Comparison of ENCODE assay signal across 8 mouse cellular contexts in the genomic region with DNA sequence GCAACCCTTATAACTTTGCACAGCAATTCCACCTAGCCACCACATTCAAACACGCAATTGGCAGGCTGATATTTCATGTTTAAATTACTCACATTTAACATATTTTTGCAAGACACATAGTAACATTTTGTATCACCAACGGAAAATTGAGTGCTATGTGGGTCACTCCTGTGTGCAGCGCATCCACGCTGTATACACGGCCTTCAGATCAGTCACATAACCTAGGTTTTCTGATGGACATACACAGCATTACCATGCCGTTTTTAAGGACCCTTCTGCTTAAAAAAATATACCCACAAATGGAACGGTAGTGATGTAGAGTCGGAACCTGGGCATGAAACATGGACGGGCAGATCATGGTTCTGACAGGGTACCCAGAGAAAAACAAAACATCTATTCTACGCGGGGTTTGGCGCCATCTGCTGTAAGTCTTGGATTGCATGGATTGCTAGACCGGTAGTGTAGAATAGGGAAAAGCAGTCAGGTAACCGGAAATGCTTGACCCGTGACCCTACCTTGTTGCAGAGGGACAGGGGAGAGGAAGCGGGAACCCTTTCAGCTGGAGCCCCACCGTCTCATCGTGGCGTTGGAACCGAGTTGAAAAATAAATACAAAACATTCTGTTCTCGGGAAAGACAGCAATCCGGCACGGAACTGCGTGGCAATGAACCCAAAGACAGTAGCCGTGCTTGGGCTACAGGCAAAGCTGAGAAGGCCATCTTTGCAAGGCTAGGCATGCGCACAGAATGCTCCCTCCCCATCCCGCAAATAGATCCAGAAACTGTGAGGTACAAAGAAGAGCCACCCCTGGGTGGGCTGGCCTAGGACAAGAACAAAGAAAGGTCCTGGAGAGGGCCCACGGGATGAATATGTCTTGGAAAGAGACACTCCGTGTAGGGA. TPM values are rescaled to one million over a fixed set of nuclear protein-coding genes. Genes with fewer than 3 reads are reported as not detected.
DNase-seq lines count a peak whose midpoint lies in the region; ATAC-seq and TF ChIP-seq lines count a peak whose summit lies in the region.

No protein-coding gene starts in this region.

- no peak overlapping the region for H3K9ac ChIP-seq in intestine, postnatal 0 days (ENCODE audit: low read depth, low read length)
- no peak overlapping the region for H3K9ac ChIP-seq in stomach, embryonic 14.5 days (replicated peaks; ENCODE audit: low read depth, low read length)

- no peaks in the 10 kb centered on the region for H3K4me1 ChIP-seq in spleen, adult 2 months (ENCODE audit: control insufficient read depth, insufficient read depth, insufficient read length)
- H3K4me1 ChIP-seq in cortical plate, adult 2 months (ENCODE audit: control insufficient read depth, insufficient read depth, low read length): no peaks in the 10 kb centered on the region
- no peaks in the 10 kb centered on the region for H3K4me1 ChIP-seq in intestine, postnatal 0 days (replicated peaks; ENCODE audit: control insufficient read depth, insufficient read depth, low read length)
- H3K4me1 ChIP-seq in midbrain, embryonic 10.5 days: 0 out of 2 replicates have a peak, but pooled peaks cover 4% of the 10 kb centered on the region
- H3K4me1 ChIP-seq in stomach, embryonic 14.5 days (ENCODE audit: control insufficient read depth, insufficient read depth, low read length): no peaks in the 10 kb centered on the region

- no peak for TF ChIP-seq POLR2A in spleen, adult 2 months (IDR thresholded peaks at IDR 0.05; ENCODE audit: low read depth, low read length)
- no peak for TF ChIP-seq POLR2A in cortical plate, adult 2 months (IDR thresholded peaks at IDR 0.05; ENCODE audit: extremely low read depth, insufficient read depth, low read length)

- H3K4me3 ChIP-seq in spleen, adult 2 months (ENCODE audit: extremely low read depth, insufficient read depth, insufficient read length): no peak overlapping the region
- peak overlapping the region; percentile 12; the same call in 1 of the 2 replicates for H3K4me3 ChIP-seq in cortical plate, adult 2 months (ENCODE audit: insufficient read depth, low read length)
- no peak overlapping the region for H3K4me3 ChIP-seq in intestine, postnatal 0 days (ENCODE audit: low read depth, low read length)
- 0 out of 2 replicates have a peak overlapping the region, but pooled peaks have one; percentile 11 for H3K4me3 ChIP-seq in midbrain, embryonic 10.5 days
- no peak overlapping the region; the same call in 1 of the 2 replicates for H3K4me3 ChIP-seq in stomach, embryonic 14.5 days (ENCODE audit: low read depth, low read length)

- ATAC-seq in intestine, postnatal 0 days: peak; percentile 53
- 0 out of 2 replicates have a peak, but pooled peaks have one; percentile 26 for ATAC-seq in stomach, embryonic 14.5 days (ENCODE audit: insufficient number of reproducible peaks, insufficient read depth, low FRiP score, low read depth)

- no peak overlapping the region for H3K27ac ChIP-seq in spleen, adult 2 months (ENCODE audit: insufficient read depth, low read length)
- H3K27ac ChIP-seq in cortical plate, adult 2 months (ENCODE audit: insufficient read depth, low read length): no peak overlapping the region
- no peak overlapping the region for H3K27ac ChIP-seq in intestine, postnatal 0 days (ENCODE audit: low read depth, low read length)
- H3K27ac ChIP-seq in midbrain, embryonic 10.5 days (replicated peaks): no peak overlapping the region; the same call in 1 of the 2 replicates
- H3K27ac ChIP-seq in stomach, embryonic 14.5 days (ENCODE audit: low read length): no peak overlapping the region

- TF ChIP-seq CTCF in spleen, adult 2 months (IDR thresholded peaks at IDR 0.05; ENCODE audit: extremely low read depth, insufficient read depth, insufficient read length, insufficient replicate concordance): peak; percentile 17; the same call in 1 of the 2 replicates
- peak; percentile 69 for TF ChIP-seq CTCF in cortical plate, adult 2 months (IDR thresholded peaks at IDR 0.05; ENCODE audit: extremely low read depth, insufficient read depth, low read length)
- TF ChIP-seq CTCF in intestine, postnatal 0 days (IDR thresholded peaks at IDR 0.05; ENCODE audit: low read depth): peak; percentile 94

- no peaks in the 10 kb centered on the region for H3K27me3 ChIP-seq in spleen, adult 2 months (ENCODE audit: control insufficient read depth, insufficient read depth, low read length)
- no peaks in the 10 kb centered on the region for H3K27me3 ChIP-seq in intestine, postnatal 0 days (replicated peaks; ENCODE audit: control insufficient read depth, insufficient read depth, low read length)
- no peaks in the 10 kb centered on the region for H3K27me3 ChIP-seq in midbrain, embryonic 10.5 days (ENCODE audit: low read depth, poor library complexity, severe bottlenecking)
- H3K27me3 ChIP-seq in stomach, embryonic 14.5 days (ENCODE audit: control insufficient read depth, insufficient read depth, low read length): no peaks in the 10 kb centered on the region

- H3K9me3 ChIP-seq in intestine, postnatal 0 days (ENCODE audit: control insufficient read depth): no peaks in the 10 kb centered on the region
- H3K9me3 ChIP-seq in midbrain, embryonic 10.5 days (replicated peaks): no peaks in the 10 kb centered on the region
- H3K9me3 ChIP-seq in stomach, embryonic 14.5 days (ENCODE audit: control insufficient read depth, low read depth, low read length): no peaks in the 10 kb centered on the region

- H3K36me3 ChIP-seq in spleen, adult 2 months (ENCODE audit: control insufficient read depth, insufficient read depth, low read length): no peaks in the 10 kb centered on the region
- H3K36me3 ChIP-seq in intestine, postnatal 0 days (ENCODE audit: control insufficient read depth, insufficient read depth): no peaks in the 10 kb centered on the region
- H3K36me3 ChIP-seq in midbrain, embryonic 10.5 days: no peaks in the 10 kb centered on the region
- no peaks in the 10 kb centered on the region for H3K36me3 ChIP-seq in stomach, embryonic 14.5 days (ENCODE audit: control insufficient read depth, insufficient read depth, low read length)

- intact Hi-C loops in gastrocnemius, postnatal 14 days (cut with DNase I; ENCODE audit: low total_unique reads): loop anchor here (5.0 kb wide), 1 partner anchor 47 kb away; no protein-coding TSS in a partner anchor
- intact Hi-C loops in left cerebral cortex, postnatal 10 days (cut with DNase I): no loop called here

- WGBS in spleen, adult 2 months: 44% methylated on average over 29 of the region's 29 CpGs
- WGBS in intestine, postnatal 0 days: 47% methylated on average over 29 of the region's 29 CpGs
- 48% methylated on average over 29 of the region's 29 CpGs for WGBS in midbrain, embryonic 10.5 days
- 41% methylated on average over 29 of the region's 29 CpGs for WGBS in stomach, embryonic 14.5 days

- H3K4me2 ChIP-seq in intestine, postnatal 0 days (replicated peaks; ENCODE audit: low read depth): peak overlapping the region; percentile 21; the same call in 1 of the 2 replicates
- 0 out of 2 replicates have a peak overlapping the region, but pooled peaks have one; percentile 18 for H3K4me2 ChIP-seq in stomach, embryonic 14.5 days (replicated peaks; ENCODE audit: low read depth, low read length)

- DNase-seq in spleen, adult 2 months (ENCODE audit: low read depth in 1 of 2, low spot score in 2 of 2): no peak
- DNase-seq in spleen, postnatal 4 days (ENCODE audit: low spot score in 2 of 2): no peak
- peak; percentile 43 for DNase-seq in gastrocnemius, postnatal 14 days
- DNase-seq in left cerebral cortex, postnatal 10 days (ENCODE audit: extremely low spot score in 1 of 2, low spot score in 2 of 2): peak; percentile 64 to 67
- peak; percentile 52 for DNase-seq in midbrain, embryonic 10.5 days (ENCODE audit: low spot score)

RNA-seq across cellular contexts. Expression of gene Ppef2, which starts 16.5 kb away (rescaled TPM):
- polyA plus RNA-seq in spleen, adult 2 months (2012; rRNA removed): 0.74 and 2.4 TPM in 2 replicates
- polyA plus RNA-seq in cortical plate, adult 2 months (2012; rRNA removed): 0.98 and 2.4 TPM in 2 replicates
- total RNA-seq in gastrocnemius, postnatal 14 days (2021): under 1 TPM in 1 of 2 experiments, not detected in 1; 0.08 TPM
- 0.16 and 0.27 TPM in 2 replicates for polyA plus RNA-seq in intestine, postnatal 0 days (2015; fragmentation: Nextera tagmentation; extraction: Ambion mirVana)
- total RNA-seq in left cerebral cortex, postnatal 10 days (2021): under 1 TPM; 0.47 to 0.66 TPM
- 0.35 and 0.47 TPM in 2 replicates for polyA plus RNA-seq in midbrain, embryonic 10.5 days (2016; fragmentation: Nextera tagmentation; extraction: Ambion mirVana)
- 0.62 and 0.69 TPM in 2 replicates for polyA plus RNA-seq in stomach, embryonic 14.5 days (2014; fragmentation: Nextera tagmentation; extraction: Ambion mirVana)

RNA-seq across cellular contexts. Expression of gene U90926, which starts 24.4 kb away (rescaled TPM):
- not detected in 2 replicates for polyA plus RNA-seq in spleen, adult 2 months (2012; rRNA removed)
- not detected in 2 replicates for polyA plus RNA-seq in cortical plate, adult 2 months (2012; rRNA removed)
- total RNA-seq in gastrocnemius, postnatal 14 days (2021): not detected
- not detected in 2 replicates for polyA plus RNA-seq in intestine, postnatal 0 days (2015; fragmentation: Nextera tagmentation; extraction: Ambion mirVana)
- not detected for total RNA-seq in left cerebral cortex, postnatal 10 days (2021)
- not detected in 2 replicates for polyA plus RNA-seq in midbrain, embryonic 10.5 days (2016; fragmentation: Nextera tagmentation; extraction: Ambion mirVana)
- not detected in 2 replicates for polyA plus RNA-seq in stomach, embryonic 14.5 days (2014; fragmentation: Nextera tagmentation; extraction: Ambion mirVana)

RNA-seq across cellular contexts. Expression of gene Naaa, which starts 38.4 kb away (rescaled TPM):
- 65.5 and 74.4 TPM in 2 replicates for polyA plus RNA-seq in spleen, adult 2 months (2012; rRNA removed)
- polyA plus RNA-seq in cortical plate, adult 2 months (2012; rRNA removed): 48.7 and 50.7 TPM in 2 replicates
- total RNA-seq in gastrocnemius, postnatal 14 days (2021): 1 to 10 TPM; 5.7 to 8.3 TPM
- polyA plus RNA-seq in intestine, postnatal 0 days (2015; fragmentation: Nextera tagmentation; extraction: Ambion mirVana): 19.8 and 22.4 TPM in 2 replicates
- 10 to 100 TPM; 15.6 to 22.2 TPM for total RNA-seq in left cerebral cortex, postnatal 10 days (2021)
- polyA plus RNA-seq in midbrain, embryonic 10.5 days (2016; fragmentation: Nextera tagmentation; extraction: Ambion mirVana): 3.9 and 4.5 TPM in 2 replicates
- polyA plus RNA-seq in stomach, embryonic 14.5 days (2014; fragmentation: Nextera tagmentation; extraction: Ambion mirVana): 17.1 and 19.6 TPM in 2 replicates

Comparison
In these comparisons a context has a peak if more than half of its experiments do, and no peak if none do; other contexts are left out.
1. DNase-seq: peak in gastrocnemius, postnatal 14 days (single experiment), left cerebral cortex, postnatal 10 days (2 of 2) and midbrain, embryonic 10.5 days (single experiment); none in spleen, adult 2 months (0 of 2) and spleen, postnatal 4 days (0 of 2).
2. H3K4me3 ChIP-seq: peak in cortical plate, adult 2 months (single experiment) and midbrain, embryonic 10.5 days (single experiment); none in spleen, adult 2 months (single experiment), intestine, postnatal 0 days (single experiment) and stomach, embryonic 14.5 days (single experiment).
3. CTCF ChIP-seq: peak in every context shown above with its lines; median percentile 94 in intestine, postnatal 0 days; 69 in cortical plate, adult 2 months; 17 in spleen, adult 2 months.